Mouse (Mus musculus): ENCODE results near the gene Hist1h4h. TPM values are rescaled to one million over a fixed set of nuclear protein-coding genes. Genes with fewer than 3 reads are reported as not detected.

Gene Hist1h4h
- polyA plus RNA-seq, 2 experiments, result 5.5 to 18.2 TPM

DNA sequence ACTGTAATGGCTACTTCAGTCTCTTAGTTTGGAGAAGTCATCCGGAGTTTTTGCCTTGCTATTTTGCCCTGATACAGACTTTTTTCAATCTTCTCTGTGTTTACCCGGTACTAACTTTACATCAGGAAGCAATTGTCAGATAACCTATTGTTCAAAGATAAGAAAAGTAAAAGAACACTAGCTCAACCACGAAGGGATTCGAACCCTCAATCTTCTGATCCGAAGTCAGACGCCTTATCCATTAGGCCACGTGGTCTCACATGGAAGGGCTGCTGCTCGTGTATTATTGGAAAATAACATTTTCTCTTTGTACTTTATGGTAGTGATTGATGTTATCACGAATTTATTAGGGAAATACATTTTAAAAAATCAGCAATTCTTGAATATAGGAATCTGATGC lies 27.1 kb upstream of the Hist1h4h start:
- Histone ChIP-seq H3K27me3 (ENCODE audit: control insufficient read depth, insufficient read depth, low read length) (no peaks in the 10 kb centered on the region), H3K9ac (ENCODE audit: low read depth, low read length, severe bottlenecking) (no peak overlapping the region), H3K9me3 (ENCODE audit: control insufficient read depth, low read length) (no peaks in the 10 kb centered on the region), H3K36me3 (ENCODE audit: control insufficient read depth, insufficient read depth, low read length) (no peaks in the 10 kb centered on the region), H3K4me3 (replicated peaks; ENCODE audit: low read length) (0 out of 2 replicates have a peak overlapping the region, but pooled peaks have one; percentile 7), H3K27ac (replicated peaks; ENCODE audit: low read depth, low read length) (no peak overlapping the region), H3K4me2 (replicated peaks; ENCODE audit: low read depth, low read length, severe bottlenecking) (peak overlapping the region; percentile 8; the same call in 1 of the 2 replicates), H3K4me1 (ENCODE audit: control insufficient read depth, insufficient read depth, low read length) (0 out of 2 replicates have a peak, but pooled peaks cover 6% of the 10 kb centered on the region)
- DNase-seq (ENCODE audit: low spot score) (peak; percentile 82), ATAC-seq (ENCODE audit: low FRiP score, low read depth) (no peak)
- TF ChIP-seq POLR2A (IDR thresholded peaks at IDR 0.05; ENCODE audit: borderline replicate concordance, extremely low read depth, insufficient read depth, insufficient read length), result no peak
- WGBS, result 2% methylated on average over 9 of the region's 9 CpGs

DNA sequence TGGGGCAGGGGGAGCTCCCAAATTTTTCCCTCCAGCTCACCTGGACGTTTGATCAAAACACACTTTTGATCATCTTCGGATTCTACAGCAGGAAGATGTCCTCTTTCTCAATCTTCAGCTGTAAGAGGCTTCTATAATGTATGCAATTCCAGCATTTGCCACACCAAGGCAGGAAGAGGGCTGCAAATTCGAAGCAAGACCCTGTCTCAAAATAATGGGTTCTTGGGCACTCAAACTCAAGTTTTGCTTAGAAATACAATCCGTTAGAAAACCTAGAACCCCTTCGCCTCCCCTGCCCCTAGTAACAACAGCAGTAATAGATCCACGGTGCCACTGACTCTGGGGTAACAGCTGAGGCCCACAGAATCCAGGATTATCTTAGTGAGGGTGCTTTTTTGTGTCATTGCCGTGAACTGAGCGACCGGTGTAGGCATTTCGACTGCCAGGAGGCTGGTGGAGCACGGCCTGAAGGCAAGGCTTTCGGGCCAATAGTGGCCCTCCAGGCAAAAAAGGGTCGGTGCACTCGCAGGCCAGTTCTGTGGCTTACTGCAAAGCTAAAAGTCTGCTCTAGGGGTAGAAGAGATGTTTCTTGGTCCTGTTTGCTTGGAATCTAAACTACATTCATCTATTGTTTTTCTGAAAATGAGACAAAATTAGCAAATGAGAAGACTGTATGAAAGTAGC lies 25.0 kb upstream of the Hist1h4h start:
- H3K4me1 ChIP-seq (ENCODE audit: control insufficient read depth, insufficient read depth, low read length), result 0 out of 2 replicates have a peak, but pooled peaks cover 6% of the 10 kb centered on the region
- DNase-seq (ENCODE audit: low spot score) (no peak), ATAC-seq (ENCODE audit: low FRiP score, low read depth) (peak; percentile 19; the same call in 1 of the 2 replicates)
- no peaks in the 10 kb centered on the region for H3K36me3 ChIP-seq (ENCODE audit: control insufficient read depth, insufficient read depth, low read length)
- no peaks in the 10 kb centered on the region for H3K9me3 ChIP-seq (ENCODE audit: control insufficient read depth, low read length)
- WGBS, result 8% methylated on average over 14 of the region's 14 CpGs
- H3K9ac ChIP-seq (ENCODE audit: low read depth, low read length, severe bottlenecking), result peak overlapping the region; percentile 38
- H3K4me2 ChIP-seq (replicated peaks; ENCODE audit: low read depth, low read length, severe bottlenecking), result peak overlapping the region; percentile 34
- H3K4me3 ChIP-seq (replicated peaks; ENCODE audit: low read length), result peak overlapping the region; percentile 15
- TF ChIP-seq POLR2A (IDR thresholded peaks at IDR 0.05; ENCODE audit: borderline replicate concordance, extremely low read depth, insufficient read depth, insufficient read length), result no peak
- no peaks in the 10 kb centered on the region for H3K27me3 ChIP-seq (ENCODE audit: control insufficient read depth, insufficient read depth, low read length)
- H3K27ac ChIP-seq (replicated peaks; ENCODE audit: low read depth, low read length), result no peak overlapping the region

DNA sequence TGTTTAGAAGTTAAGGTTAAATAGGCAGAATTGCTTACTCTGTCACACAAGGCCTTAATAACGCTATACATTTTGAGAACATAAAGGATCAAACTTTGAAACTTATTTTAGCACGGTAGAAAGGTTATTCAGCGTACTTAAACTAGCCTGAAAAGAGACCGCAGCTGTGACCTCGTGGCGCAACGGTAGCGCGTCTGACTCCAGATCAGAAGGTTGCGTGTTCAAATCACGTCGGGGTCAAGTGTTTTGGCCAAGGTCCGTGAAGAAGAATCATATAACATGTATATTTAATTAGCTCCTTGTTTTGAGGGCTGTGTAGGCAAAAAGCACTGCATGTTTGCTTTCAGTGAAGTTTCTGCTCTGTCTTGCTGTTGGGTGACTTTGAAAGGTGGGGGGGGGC lies 24.5 kb upstream of the Hist1h4h start:
- H3K27ac ChIP-seq (replicated peaks; ENCODE audit: low read depth, low read length), result no peak overlapping the region

DNA sequence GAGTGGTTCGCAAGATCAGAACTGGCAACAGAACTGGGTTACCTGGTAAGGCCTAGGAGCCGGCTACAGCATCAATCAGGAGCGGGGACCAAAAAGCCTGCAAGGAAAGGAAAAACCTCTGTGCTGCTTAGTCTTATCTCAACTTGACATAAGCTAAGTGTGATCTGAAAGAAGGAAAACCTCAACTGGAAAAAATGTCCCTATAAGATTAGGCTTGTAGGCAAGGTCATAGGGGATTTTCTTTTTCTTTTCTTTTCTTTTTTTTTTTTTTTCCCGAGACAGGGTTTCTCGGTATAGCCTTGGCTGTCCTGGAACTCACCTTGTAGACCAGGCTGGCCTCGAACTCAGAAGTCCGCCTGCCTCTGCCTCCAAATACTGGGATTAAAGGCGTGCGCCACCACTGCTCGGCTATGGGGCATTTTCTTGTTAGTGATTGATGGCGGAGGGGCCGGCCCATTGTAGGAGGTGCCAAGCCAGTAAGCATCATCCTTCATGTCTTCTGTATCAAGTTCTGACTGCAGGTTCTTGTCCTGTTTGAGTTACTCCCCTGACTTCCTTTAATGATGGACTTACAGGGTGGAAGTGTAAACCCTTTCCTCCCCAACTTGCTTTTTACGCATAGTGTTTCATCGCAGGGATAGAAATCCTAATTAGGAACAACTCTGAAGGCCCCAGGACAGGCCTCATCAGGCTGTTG lies 23.9 kb upstream of the Hist1h4h start:
- Histone ChIP-seq H3K9ac (ENCODE audit: low read depth, low read length, severe bottlenecking) (no peak overlapping the region), H3K27ac (replicated peaks; ENCODE audit: low read depth, low read length) (no peak overlapping the region), H3K4me3 (replicated peaks; ENCODE audit: low read length) (0 out of 2 replicates have a peak overlapping the region, but pooled peaks have one; percentile 4), H3K4me1 (ENCODE audit: control insufficient read depth, insufficient read depth, low read length) (0 out of 2 replicates have a peak, but pooled peaks cover 6% of the 10 kb centered on the region), H3K9me3 (ENCODE audit: control insufficient read depth, low read length) (no peaks in the 10 kb centered on the region), H3K36me3 (ENCODE audit: control insufficient read depth, insufficient read depth, low read length) (no peaks in the 10 kb centered on the region), H3K27me3 (ENCODE audit: control insufficient read depth, insufficient read depth, low read length) (no peaks in the 10 kb centered on the region), H3K4me2 (replicated peaks; ENCODE audit: low read depth, low read length, severe bottlenecking) (peak overlapping the region; percentile 34; the same call in 1 of the 2 replicates)
- WGBS, result 32% methylated on average over 14 of the region's 14 CpGs
- TF ChIP-seq POLR2A (IDR thresholded peaks at IDR 0.05; ENCODE audit: borderline replicate concordance, extremely low read depth, insufficient read depth, insufficient read length), result no peak
- no peak for DNase-seq (ENCODE audit: low spot score)
- ATAC-seq (ENCODE audit: low FRiP score, low read depth), result no peak

More for the DNA sequence above, 24.5 kb upstream of the Hist1h4h start:
- Histone ChIP-seq H3K27me3 (ENCODE audit: control insufficient read depth, insufficient read depth, low read length) (no peaks in the 10 kb centered on the region), H3K9me3 (ENCODE audit: control insufficient read depth, low read length) (no peaks in the 10 kb centered on the region), H3K9ac (ENCODE audit: low read depth, low read length, severe bottlenecking) (no peak overlapping the region), H3K36me3 (ENCODE audit: control insufficient read depth, insufficient read depth, low read length) (no peaks in the 10 kb centered on the region), H3K4me1 (ENCODE audit: control insufficient read depth, insufficient read depth, low read length) (0 out of 2 replicates have a peak, but pooled peaks cover 6% of the 10 kb centered on the region), H3K4me2 (replicated peaks; ENCODE audit: low read depth, low read length, severe bottlenecking) (peak overlapping the region; percentile 34), H3K4me3 (replicated peaks; ENCODE audit: low read length) (peak overlapping the region; percentile 15; the same call in 1 of the 2 replicates)
- ATAC-seq (ENCODE audit: low FRiP score, low read depth) (peak; percentile 49; the same call in 1 of the 2 replicates), DNase-seq (ENCODE audit: low spot score) (peak; percentile 69)
- WGBS, result 9% methylated on average over 13 of the region's 13 CpGs
- no peak for TF ChIP-seq POLR2A (IDR thresholded peaks at IDR 0.05; ENCODE audit: borderline replicate concordance, extremely low read depth, insufficient read depth, insufficient read length)

DNA sequence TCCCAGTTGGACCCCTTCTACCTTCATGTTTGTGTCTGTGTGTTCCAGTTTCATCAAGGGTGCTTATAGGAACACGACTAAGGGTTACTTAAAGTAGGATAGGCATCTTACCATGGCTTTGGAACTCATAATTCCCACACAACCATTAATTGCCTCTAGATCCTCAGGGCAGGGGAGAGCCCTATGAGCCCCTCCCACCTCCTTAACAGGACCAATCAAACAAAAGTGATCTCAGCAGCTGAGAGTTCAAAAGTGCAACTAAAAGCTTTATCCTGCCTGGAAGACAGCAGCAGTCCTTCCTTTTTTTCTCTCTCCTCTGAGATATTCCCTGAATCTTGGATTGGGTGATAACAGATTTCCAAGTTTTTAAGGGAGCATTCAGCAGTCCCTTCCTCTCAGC lies 20.7 kb upstream of the Hist1h4h start:
- no peak overlapping the region for H3K9ac ChIP-seq (ENCODE audit: low read depth, low read length, severe bottlenecking)
- WGBS, result 32% methylated on average over 1 of the region's 1 CpGs
- H3K4me3 ChIP-seq (replicated peaks; ENCODE audit: low read length), result no peak overlapping the region
- H3K9me3 ChIP-seq (ENCODE audit: control insufficient read depth, low read length), result no peaks in the 10 kb centered on the region
- no peaks in the 10 kb centered on the region for H3K27me3 ChIP-seq (ENCODE audit: control insufficient read depth, insufficient read depth, low read length)
- TF ChIP-seq POLR2A (IDR thresholded peaks at IDR 0.05; ENCODE audit: borderline replicate concordance, extremely low read depth, insufficient read depth, insufficient read length), result no peak
- no peak overlapping the region for H3K27ac ChIP-seq (replicated peaks; ENCODE audit: low read depth, low read length)
- 0 out of 2 replicates have a peak, but pooled peaks cover 6% of the 10 kb centered on the region for H3K4me1 ChIP-seq (ENCODE audit: control insufficient read depth, insufficient read depth, low read length)
- H3K4me2 ChIP-seq (replicated peaks; ENCODE audit: low read depth, low read length, severe bottlenecking), result no peak overlapping the region
- H3K36me3 ChIP-seq (ENCODE audit: control insufficient read depth, insufficient read depth, low read length), result no peaks in the 10 kb centered on the region
- DNase-seq (ENCODE audit: low spot score), result no peak
- no peak for ATAC-seq (ENCODE audit: low FRiP score, low read depth)

All from limb, embryonic 14.5 days (tissue).